Mouse (Mus musculus) brain, embryonic 14.5 days (tissue): ENCODE data around the gene Mcpt8.
"Not testable (repeated sequence)": the region's sequence is repeated elsewhere in the genome, so short reads cannot be mapped to it uniquely, and the experiment has no call there.

Experiments used
- CTCF ChIP-seq: fragments of 200-500 bp; IDR thresholded peaks from 2 replicates; pipeline ENCODE4 v1.5.1; 2012; ENCODE audit warnings: inconsistent platforms, mild to moderate bottlenecking, moderate library complexity, borderline replicate concordance; ENCODE audit not compliant: insufficient read depth, insufficient read length; ENCODE audit errors: extremely low read depth
- POLR2A ChIP-seq: fragments of 200-500 bp; IDR thresholded peaks from 2 replicates; pipeline ENCODE4 v1.6.1; 2012; ENCODE audit warnings: mild to moderate bottlenecking, inconsistent platforms, borderline replicate concordance; ENCODE audit not compliant: poor library complexity, insufficient read depth, insufficient read length, severe bottlenecking; ENCODE audit errors: extremely low read depth

- TF ChIP-seq POLR2A, CTCF: not testable (repeated sequence)
Measured at GRCm38 (mm10) chr14:56062213-56062612, 22.9 kb downstream of the Mcpt8 start, which contains the start of gene Mcpt4.
